Mouse (Mus musculus) bone marrow, adult 2 months (tissue): ENCODE data around the gene Kpna3.

ENCODE experiments used
- CTCF ChIP-seq: fragments of 200-500 bp; IDR thresholded peaks from 2 replicates; pipeline ENCODE4 v1.5.1; 2011; ENCODE audit warnings: low read length, control low read depth; ENCODE audit not compliant: control insufficient read depth, insufficient read depth
- POLR2A ChIP-seq: fragments of 200-500 bp; IDR thresholded peaks from 2 replicates; pipeline ENCODE4 v1.6.1; 2011; ENCODE audit warnings: low read depth, mild to moderate bottlenecking, control low read depth, low read length, borderline replicate concordance; ENCODE audit not compliant: control insufficient read depth

DNA sequence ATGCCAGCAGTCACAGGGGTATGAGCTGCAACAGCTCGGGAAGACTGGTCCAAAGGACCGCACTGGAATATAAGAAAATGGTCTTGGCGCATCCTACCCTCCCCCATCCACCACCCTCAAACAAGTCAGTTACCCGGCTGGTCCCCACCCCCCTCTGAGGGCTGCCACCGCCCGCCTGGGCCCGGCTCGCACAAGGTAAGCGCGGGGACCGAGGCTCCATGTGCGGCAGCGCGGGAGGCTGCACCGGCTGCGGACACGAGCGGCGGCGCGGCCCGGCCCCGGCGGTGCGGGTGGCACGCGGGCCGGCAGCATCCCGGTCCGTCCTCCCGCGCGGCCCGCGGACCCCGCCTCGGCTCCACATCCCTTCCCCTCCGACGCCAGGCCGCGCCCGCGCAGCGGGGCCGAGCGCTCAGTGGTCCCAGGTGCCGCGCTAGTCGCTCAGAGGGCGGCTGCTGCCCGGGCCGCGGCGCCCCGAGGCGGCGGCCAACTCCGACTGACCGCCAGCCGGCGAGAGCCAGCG, 473 bp downstream of the Kpna3 start:
- no peak for TF ChIP-seq CTCF
- no peak for TF ChIP-seq POLR2A
